Mouse (Mus musculus): Measurements from ENCODE around the gene Dop1b.
"Not testable (repeated sequence)": the region's sequence is repeated elsewhere in the genome, so short reads cannot be mapped to it uniquely, and the experiment has no call there.

The Dop1b gene

DNA sequence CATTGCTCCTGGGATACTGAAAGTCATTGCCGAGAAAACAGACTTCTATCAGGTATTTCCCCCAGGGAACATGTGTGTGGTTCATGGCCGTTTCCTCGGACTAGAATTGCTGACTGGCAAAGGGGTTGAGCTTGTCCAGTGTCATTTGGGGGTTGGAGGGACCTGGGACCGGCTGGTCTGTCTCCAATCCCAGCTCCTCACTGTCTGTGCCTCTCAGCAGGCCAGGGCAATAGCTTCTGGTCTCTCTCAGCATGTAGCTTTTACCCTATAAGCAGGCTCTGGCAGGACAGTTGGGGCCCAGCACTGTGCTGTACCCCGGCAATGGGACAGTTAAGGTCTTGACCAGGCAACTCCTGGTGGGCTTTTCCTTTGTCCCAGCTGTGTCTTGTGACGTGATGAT is 51.7 kb downstream of the Dop1b start:
- DNase-seq = no peak

DNA sequence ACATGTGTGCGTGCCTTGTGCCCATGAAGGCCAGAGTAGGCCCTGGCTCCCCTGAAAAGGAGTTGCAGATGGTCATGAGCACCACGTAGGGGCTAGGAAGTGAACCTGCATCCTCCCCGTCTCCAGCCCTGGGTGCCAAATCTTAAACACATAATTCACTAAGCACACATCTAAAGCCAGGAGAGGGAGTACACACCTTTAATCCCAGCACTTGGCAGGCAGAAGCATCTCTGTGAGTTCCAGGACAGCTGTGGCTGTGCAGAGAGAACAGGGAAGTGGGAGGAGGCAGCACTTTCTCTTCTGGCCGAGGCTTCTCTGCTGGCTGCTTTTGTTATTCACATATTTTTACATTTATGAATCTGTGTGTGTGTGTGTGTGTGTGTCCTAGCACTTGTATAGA is 52.9 kb downstream of the Dop1b start:
- no peak for DNase-seq

DNA sequence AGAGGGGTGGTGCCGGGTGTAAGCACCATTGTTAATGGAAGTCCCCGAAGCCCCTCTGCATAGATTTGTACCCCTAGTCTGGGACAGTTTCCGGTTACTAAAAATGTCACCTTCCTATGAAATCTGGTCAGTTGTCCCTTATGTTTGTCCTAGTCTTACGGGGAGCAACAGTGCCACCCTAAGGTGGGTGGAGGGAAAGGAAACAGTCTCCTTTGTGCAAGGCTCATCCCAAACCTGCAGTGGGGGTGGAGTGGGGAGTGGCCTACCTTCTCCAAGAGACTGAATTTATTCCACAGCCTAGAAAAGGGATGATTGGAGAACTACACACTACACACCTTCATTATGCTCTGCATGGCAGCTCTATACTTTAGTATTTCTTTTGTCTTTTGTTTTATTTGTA is 55.3 kb downstream of the Dop1b start:
- peak; percentile 67 for DNase-seq

DNA sequence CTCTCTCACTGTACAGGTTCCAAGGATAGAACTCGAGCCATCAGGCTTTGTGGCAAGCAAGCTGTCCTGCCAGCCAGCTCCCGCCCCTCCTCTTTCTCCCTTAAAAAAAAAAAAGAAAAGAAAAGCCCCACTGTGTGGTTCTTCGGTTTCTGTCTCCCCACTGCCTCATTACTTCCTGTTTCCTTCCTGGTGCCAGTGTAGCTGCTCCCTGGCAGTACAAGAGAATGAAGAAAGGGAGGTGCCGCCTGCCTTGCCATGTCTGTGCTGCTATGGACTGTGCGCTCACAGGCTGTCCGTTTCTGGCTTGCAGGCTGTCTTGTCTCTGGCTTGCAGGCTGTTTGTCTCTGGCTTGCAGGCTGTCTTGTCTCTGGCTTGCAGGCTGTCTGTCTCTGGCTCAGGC is 55.8 kb downstream of the Dop1b start:
- DNase-seq = no peak

DNA sequence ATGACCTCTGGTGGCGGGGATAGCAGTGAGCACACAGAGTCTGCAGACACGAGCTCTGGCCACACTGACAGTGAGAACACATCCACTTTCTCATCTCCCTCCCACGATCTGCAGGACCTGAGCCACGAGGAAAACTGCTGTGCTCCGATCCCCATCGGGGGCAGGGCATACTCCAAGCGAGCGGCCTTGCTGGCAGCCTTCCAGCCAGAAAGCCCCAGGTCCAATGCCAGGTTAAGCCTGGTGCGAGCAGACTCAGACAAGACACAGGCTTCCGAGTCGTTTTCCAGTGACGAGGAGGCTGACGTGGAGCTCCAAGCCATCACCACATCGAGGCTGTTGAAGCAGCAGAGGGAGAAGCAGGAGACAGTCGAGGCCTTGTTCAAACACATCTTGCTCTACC is 57.9 kb downstream of the Dop1b start:
- peak; percentile 68 for DNase-seq

DNA sequence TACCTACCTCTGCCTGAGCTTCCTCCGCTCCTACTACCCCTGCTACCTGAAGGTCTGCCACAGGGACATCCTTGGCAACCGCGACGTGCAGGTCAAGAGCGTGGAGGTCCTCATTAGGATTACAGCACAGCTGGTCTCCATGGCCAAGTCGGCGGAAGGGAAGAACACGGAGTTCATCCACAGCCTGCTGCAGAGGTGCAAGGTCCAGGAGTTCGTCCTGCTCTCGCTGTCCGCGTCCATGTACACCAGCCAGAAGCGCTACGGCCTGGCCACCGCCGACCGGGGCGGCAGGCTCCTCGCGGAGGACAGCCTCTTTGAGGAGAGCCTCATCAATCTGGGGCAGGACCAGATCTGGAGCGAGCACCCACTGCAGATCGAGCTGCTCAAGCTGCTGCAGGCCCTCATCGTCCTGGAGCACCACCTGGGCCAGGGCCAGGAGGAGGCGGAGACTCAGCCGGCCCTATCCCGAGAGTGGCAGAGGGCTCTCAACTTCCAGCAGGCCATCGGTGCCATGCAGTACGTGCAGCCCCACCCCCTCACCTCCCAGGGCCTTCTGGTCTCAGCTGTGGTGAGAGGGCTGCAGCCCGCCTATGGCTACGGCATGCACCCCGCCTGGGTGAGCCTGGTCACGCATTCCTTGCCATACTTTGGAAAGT is 58.7 kb downstream of the Dop1b start:
- DNase-seq = peak; percentile 63

DNA sequence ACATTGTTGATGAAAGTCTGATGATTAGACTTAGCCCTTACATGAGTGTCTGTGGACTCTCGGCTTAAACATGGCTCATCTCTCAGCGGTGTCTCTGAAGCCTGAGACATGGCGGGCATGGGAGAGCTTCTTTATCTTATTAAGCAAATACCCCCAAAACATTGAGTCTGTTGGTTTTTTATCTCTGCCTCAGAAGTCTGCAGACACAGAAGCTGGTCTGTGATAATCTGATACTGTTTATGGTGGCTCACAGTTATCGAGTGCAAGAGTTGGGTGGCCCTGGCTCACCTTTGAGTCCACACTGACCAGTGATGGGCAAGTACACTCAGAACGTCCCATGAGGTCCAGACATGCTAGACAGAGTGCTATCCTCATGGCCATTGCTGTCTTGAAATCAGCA is 63.0 kb downstream of the Dop1b start:
- DNase-seq = no peak

DNA sequence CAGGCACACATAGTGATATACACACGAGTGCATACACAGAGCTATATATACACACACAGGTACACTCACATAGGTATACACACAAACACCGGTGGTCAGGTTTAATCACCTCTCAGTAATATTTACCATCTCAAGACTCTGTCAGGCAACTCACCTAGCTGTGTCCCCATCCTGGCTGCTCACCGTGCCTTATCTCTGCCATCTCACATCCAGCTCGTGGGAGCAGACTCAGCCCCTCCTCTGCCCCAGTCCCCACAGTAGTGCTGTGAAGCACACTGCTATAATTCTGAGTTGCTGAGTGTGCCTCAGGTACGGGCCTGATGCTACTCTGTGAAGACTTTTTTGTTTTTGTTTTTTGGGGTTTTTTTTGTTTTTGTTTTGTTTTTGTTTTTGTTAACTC is 64.8 kb downstream of the Dop1b start:
- DNase-seq = peak; percentile 41

DNA sequence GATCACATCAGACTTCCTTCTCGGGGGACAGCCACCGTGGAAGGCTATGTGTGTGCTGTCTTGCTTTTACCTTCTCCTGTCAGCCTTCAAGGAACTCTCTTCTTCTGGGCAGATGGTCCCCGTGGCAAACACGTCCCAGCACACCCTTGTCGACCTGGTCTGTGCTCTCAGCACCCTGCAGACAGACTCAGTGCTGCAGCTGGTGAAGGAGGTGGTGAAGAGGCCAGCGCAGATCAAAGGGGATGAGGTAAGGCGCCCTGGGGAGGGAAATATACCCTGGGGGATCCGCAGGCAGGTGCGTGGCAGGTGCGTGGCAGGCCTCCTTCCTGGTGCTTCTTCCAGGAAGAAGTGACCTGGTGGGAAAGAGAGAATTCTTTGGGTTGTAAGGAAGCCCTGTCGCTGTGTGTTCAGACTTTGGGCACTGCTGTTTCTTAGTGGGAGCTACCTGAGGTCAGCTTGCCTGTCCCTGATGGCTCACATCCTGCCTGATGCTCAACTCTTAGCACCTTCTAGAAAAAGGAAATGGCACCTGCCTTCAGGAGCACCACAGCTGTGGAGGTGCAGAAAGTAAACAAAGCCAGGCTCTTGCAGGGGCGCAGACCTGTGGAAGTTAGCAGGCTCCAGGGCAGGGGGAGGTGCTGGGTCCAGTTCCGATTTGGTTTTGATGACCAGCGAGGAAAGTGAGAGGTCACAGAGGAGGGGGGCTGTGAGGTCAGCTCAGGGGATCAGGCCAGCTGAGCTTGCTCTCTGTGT is 65.7 kb downstream of the Dop1b start:
- DNase-seq = no peak

DNA sequence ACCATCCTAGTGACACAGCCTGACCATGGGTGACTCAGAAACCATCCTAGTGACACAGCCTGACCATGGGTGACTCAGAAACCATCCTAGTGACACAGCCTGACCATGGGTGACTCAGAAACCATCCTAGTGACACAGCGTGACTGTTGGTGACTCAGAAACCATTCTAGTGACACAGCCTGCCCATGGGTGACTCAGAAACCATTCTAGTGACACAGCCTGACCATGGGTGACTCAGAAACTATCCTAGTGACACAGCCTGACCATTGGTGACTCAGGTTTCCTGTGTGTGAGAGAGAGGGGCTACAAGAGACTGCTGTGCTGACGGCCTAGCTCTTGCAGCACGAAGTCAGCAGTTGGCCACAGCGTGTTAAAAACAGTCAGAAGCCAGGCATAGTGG is 66.7 kb downstream of the Dop1b start:
- not testable (repeated sequence) for DNase-seq

DNA sequence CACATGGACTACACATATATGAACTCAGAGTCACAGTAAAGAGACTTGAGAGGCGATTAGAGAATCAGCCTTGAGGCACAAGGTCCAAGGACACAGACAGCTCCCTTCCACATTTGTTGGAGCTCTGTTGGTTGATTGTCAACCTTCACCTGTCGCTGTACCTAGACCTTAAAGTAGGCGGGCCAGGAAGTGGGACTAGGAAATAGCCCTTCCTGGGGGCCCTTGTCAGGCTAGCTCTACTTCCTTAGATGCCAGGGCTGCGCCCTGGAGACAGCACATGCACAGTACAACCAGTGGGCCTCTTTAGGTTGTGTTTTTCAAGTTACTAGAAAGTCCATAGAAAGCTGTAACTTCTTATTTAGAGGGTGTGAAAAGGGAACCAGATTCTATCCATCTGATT is 67.8 kb downstream of the Dop1b start:
- no peak for DNase-seq

DNA sequence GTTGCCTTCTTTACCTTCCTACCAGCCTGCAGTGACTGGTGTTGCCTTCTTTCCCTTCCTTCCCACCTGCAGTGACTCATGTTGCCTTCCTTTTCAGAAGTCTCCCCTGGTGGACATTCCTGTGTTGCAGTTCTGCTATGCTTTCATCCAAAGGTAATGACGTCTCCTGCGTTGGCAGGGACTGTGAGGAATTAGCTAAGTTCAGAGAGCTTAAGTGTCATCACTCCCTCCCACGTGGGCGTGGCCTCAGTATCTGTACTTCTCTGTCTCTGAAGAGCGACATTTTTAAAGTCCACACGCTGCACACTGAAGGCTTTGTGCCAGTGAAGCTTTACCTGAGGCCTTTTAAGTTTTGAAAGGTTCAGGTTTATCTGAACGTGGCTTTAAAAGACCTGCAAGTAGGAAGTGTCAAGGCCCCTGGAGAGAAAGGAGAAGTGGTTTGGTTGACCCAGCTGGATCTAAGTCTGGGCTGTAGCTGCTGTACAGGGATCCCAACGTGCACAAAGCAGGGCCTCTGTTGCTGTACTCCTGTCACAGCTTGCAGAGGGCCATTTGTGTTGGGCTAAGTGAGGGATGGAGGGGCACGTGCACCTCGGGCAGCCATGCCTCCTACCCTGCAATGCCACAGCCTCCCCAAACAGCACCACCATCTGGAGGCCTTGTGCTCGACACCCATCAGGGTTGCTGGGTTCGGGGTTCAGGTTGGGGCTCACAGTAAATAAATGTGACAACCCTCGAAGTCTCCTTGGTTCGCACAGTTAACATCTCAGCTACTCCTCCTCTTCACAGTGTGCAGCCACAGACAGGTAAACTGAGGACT is 69.2 kb downstream of the Dop1b start:
- DNase-seq = no peak

DNA sequence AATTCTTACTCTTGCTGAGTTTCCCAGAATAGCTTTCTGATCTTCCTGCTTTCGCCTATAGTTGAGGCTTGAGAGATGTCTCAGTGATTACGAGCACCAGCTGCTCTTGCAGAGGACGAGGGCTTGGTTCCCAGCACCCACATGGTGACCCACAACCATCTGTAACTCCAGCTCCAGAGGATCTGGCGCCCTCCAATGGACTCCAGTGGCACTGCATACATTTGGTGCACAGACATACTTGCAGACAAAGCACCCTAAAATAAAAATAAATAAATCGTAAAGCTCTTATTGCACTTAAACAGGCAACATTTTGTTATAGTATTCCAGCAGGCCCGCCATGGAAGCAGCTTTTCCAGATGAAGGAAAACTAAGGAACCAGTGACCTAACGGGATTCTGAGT is 72.5 kb downstream of the Dop1b start:
- DNase-seq = no peak

DNA sequence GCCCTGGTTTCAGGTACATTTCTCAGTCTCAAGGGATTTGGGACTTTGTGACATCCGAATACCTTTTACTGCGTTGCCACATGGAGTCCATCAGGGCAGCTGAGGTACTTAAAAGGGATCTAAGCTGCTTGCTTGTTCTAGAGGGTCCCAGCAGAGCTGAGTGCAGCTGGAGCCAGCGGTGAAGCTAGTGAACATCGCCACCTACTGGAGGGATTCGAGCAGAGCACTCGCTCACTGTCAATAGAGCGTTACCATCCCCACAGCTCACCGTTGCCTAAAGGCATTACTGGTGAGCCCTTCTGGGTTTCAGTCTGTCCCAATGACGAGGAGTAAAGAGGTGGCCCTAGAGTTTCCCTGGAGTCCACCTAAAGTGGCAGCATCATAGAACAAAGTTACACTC is 74.1 kb downstream of the Dop1b start:
- DNase-seq = peak; percentile 89

DNA sequence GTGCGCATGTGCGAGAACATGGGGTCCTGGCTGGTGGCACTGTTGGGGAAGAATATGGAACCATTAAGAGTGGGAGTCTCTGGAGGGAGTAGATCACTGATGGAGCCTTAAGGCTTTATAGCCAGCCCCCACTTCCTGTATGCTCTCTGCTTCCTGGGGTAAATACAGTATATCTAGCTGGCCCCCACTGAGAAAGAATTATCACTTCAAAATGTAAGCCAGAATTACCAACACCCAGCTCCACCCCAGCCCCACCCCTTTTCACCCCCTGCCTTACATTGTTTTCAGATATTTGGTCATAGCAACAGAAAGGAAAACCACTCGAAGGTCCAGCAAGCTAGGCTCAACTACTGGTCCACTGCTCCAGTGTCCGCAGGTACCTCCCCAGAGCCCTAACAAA is 76.7 kb downstream of the Dop1b start:
- no peak for DNase-seq

DNA sequence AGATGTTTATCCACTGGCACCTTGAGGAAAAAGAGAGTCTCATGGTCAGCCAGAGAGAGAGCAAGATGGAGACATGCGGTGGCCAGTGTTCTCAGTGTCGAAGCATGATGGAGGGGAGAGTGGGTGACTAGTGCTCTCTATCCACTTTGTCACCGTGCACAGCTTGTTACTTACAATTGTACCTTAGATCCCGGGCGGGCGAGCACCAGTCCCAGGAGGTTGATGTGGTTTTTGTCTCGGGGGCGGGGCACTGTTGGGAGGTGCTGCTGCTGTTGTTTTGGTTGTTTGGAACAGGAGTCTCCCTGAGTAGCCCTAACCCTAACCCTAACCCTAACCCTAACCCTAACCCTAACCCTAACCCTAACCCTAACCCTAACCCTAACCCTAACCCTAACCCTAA is 77.2 kb downstream of the Dop1b start:
- DNase-seq = no peak

DNA sequence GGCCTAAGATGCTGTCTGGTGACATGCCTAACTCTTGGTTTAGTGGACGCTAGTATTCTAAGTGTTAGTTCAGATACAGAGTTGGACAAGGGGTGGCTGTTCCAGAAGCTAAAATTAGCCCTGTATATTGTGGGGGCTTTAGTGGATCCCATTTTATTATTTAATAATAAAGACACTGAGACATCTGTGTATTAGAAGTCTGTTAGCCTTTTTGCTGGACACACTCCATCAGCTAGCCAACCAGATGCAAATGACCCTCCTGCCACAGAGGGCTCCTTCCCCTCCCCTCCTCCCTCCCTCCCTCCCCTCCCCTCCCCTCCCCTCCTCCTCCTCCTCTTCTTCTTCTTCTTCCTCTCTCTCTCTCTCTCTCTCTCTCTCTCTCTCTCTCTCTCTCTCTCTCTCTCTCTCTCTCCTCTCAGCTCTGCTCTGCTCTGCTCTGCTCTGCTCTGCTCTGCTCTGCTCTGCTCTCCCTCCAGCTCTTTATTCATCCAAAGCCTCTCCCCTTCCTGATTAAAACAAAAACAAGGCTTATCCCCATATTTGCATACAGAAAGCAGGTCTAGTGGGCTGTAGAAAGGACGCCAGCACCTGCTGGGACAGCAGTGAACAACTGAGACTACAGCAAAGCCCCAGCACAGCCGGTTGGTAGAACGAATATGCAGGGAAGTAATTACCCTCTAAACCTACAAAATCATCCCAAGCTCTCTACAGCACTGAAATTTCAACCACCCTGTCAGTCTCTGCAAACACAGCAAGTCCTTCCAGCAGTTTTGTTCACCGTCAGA is 78.5 kb downstream of the Dop1b start:
- DNase-seq = no peak

DNA sequence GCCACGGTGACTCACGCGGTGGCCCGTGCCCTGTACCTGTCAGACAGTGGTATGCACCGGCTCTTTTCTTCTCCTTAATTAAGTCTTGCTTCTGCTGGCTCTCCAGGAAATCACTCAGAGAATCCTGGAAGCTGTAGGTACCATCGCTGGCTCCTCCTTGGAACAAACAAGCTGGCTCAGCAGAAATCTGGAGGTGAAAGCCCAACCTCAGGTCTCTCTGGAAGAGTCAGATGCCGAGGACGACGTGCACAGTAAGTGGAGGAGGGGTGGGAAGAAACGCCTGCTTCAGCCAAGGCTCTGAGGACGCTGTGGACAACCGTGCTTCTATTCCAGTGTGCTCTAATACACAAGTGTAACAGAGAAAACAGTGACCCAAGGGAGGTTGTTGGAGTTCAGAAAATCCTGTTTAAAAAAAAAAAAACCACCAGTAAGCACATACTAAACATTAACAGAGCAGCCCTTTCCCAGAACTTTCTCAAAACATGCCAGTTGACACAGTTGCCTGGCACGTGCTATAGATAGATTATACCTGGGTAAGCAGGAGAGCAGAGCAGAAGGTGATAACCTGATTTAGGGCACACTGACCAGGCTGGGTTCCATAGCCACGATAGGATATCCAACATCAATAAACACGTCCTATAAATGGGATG is 81.4 kb downstream of the Dop1b start:
- no peak for DNase-seq

DNA sequence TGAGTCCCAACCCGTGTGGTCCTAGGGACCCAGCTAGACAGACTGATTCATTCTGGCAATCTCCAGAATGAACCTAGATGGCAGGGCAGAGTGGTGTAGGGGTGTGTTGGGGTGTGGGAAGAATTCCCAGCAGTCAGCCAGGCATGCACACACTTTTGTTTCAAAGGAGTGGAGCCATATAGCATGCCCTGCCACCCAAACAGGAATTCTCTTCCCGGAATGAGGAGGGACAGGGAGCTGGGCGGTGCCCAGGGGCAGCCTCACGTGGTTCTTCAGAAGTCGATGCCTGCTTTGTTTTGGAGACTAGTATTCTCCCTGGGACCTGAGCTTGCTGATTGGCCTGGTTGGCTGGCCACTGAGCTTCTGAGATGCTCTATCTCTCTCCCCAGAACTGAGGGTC is 83.1 kb downstream of the Dop1b start:
- no peak for DNase-seq

DNA sequence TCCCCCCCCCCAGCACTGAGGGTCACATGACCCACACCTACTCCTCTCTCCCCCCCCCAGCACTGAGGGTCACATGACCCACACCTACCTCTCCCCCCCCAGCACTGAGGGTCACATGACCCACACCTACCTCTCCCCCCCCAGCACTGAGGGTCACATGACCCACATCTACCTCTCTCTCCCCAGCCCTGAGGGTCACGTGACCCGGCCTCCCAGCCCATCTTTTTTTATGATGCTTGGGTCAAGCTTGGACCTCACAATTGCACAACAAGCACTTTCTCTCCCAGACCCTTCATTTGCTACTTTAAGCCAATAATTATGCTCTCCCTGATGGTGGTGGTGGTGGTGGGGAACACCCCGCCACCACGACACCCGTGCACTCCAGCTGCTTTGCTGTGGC is 83.7 kb downstream of the Dop1b start:
- DNase-seq = no peak

DNA sequence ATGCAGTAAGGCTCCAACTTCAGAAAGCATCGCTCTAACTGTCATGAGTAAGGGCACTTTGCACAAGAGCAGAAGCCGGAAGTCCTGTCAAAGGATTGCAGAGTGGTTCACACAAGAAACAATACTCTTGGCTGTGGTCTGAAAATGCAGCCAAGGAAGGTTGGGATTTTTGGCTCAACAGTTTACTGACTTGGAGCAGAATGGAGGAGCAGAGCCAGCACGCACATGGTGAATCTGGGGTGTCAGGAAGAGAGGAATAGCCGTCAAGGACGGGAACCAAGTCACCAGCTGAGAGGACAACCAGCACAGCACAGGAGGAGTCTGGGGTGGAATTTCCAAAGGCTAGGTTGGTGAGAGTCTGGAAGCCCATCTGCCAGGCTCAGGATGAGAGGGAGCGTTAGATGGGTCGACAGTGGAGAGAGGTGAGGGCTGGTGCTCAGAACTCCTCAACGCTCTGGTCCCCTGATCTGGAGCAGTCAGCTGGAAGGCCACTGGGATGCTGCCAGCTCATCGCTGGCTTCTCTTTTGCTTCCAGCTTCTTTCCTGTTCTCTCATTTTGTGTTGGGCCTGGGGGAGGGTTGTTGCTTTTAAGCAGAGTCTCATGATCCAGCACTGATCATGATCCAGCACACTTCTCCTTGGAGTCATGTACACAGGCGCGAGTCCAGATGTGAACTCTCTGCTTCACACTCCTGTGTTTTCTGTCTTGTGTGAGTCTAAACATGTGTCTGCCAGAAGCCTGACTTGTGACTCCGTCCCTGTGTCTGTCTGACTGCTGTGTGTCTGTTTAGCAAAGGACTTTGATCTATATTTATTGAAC is 85.5 kb downstream of the Dop1b start:
- peak; percentile 69 for DNase-seq

Data from kidney, postnatal 10 days (tissue).